Mouse (Mus musculus): ENCODE measurements at regions not wholly inside any gene's neighbourhood (a gene's known extent, or its start where the extent isn't known, plus 50 kb on each side); places are given as distances from the start of the nearest gene placed in this dataset.

GRCm38 (mm10) chr14:35906313-35906712, 94.5 kb upstream of the 4930596D02Rik start:
- intact Hi-C loops (cut with DNase I) = no loop called here
- no peak for DNase-seq

GRCm38 (mm10) chr14:35884658-35885273, 73.0 kb upstream of the 4930596D02Rik start:
- DNase-seq = peak; percentile 20 to 27
- intact Hi-C loops (cut with DNase I) = no loop called here

DNA sequence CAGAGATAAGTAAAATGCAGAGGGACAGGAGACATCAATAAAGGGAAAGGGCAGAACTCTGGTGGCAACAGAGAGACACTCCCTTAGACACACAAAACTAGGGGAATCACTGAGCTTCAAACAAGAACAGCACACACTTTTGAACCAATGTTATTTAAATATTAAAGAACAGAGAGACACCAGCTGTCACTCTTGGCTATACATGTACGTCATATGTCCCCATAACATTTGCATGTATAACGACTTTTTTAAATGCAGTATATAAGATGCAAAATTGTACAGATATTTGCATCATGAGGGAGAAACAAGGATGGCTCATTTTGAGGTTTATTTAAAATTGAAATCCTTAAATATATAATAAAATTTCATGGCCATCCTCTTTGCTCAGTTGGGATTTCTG, 62.5 kb upstream of the 4930596D02Rik start:
- DNase-seq = no peak
- intact Hi-C loops (cut with DNase I) = no loop called here

Measured in heart, postnatal 10 days (tissue).